Mouse (Mus musculus): ENCODE data around the gene Urah. TPM values are rescaled to one million over a fixed set of nuclear protein-coding genes. Genes with fewer than 3 reads are reported as not detected.

The Urah gene
- polyA plus RNA-seq (2015; fragmentation: Nextera tagmentation; extraction: Ambion mirVana), result 1.0 and 1.1 TPM in 2 replicates

DNA sequence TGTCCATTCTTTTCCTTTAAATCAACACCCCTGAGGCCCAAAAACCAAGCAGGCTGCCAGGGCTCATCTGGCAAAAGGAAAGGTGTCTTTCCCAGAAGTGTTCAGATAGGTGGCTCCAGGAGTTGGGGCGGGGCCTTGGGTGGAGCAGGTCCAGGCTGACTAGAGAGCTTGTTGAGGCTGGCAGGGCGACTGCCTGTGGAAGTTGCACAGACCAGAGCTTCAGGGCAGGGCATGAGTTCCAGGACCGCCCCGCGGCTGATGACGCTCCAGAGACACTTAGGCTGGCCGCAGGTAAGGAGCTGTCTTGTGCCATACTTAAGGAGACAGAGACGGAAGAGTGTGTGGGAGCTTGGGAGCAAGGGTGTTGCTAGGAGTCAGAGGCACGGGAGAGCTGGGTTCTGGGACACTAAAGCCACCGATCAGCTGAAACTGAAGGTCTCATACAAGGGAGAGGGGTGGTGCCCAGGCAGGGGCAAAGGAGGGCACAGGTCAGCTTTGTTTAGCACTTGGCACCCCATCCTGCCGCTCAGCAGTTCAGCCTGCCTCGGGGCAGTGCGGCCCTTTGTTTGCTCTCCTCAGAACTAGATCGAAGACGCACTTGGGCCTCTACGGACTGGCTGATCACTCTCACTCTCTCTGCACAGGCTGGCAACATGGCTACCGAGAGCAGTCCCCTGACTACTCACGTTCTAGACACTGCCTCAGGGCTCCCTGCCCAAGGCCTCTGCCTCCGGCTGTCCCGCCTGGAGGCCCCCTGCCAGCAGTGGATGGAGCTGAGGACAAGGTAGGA, at the start of gene Urah:
Urah (plus strand) TSS at position 51 of the 790 bp plus-strand sequence.
- Histone ChIP-seq H3K9me3 (replicated peaks; ENCODE audit: control insufficient read depth, low read length) (no peaks in the 10 kb centered on the region), H3K27me3 (ENCODE audit: control insufficient read depth, insufficient read depth, low read length) (peaks cover 12% of the 10 kb centered on the region), H3K9ac (ENCODE audit: low read length) (no peak within 1 kb of the TSS), H3K36me3 (ENCODE audit: control insufficient read depth, insufficient read depth) (no peaks in the 10 kb centered on the region), H3K4me2 (ENCODE audit: low read depth, low read length) (no peak within 1 kb of the TSS), H3K4me1 (ENCODE audit: control insufficient read depth, insufficient read depth, low read length) (no peaks in the 10 kb centered on the region), H3K27ac (ENCODE audit: low read length) (no peak within 1 kb of the TSS), H3K4me3 (ENCODE audit: low read length) (no peak within 1 kb of the TSS)
- WGBS, result 41% methylated on average over 20 of the region's 20 CpGs
- no peak for ATAC-seq (replicated peaks; ENCODE audit: extremely low read depth, insufficient read depth, low FRiP score)

DNA sequence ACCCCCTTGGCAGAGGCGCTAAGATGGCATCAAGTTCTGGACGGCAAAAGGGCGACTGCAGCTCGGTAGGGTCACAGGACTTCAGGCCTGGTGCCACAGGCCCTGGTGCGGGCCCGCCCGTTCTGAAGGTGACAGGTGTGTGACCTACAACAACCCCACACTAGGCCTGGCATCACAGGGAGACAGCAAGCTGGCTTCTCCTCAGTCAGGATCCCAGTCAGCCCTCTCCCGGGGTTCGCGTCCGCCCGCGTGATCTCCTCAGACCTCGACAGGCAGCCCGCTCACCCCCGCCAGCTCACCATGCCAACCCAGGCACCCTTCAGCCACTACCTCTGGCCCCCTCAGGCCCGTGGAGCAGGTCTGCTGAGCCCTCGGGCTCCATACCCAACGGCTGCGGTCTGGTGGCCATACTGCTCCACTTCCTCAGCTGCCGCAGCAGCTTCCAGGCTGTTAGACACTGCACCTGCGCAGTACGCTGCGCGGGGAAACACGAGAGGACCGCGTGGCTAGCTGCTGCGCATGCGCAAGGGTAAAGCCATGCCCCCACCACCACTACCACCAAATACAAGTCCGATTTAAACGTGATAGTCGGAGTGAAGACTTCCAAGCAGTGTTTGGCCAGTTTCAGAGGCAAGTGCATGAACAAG, 47.3 kb upstream of the Urah start, which contains the start of gene Syce1:
Syce1 (minus strand) TSS at position 447 of the 647 bp plus-strand sequence.
- H3K9ac ChIP-seq (ENCODE audit: low read length), result no peak within 1 kb of the TSS
- no peaks in the 10 kb centered on the region for H3K4me1 ChIP-seq (ENCODE audit: control insufficient read depth, insufficient read depth, low read length)
- no peaks in the 10 kb centered on the region for H3K27me3 ChIP-seq (ENCODE audit: control insufficient read depth, insufficient read depth, low read length)
- H3K4me2 ChIP-seq (ENCODE audit: low read depth, low read length), result no peak within 1 kb of the TSS
- H3K27ac ChIP-seq (ENCODE audit: low read length), result no peak within 1 kb of the TSS
- no peaks in the 10 kb centered on the region for H3K36me3 ChIP-seq (ENCODE audit: control insufficient read depth, insufficient read depth)
- 0 out of 2 replicates have a peak, but pooled peaks cover 2% of the 10 kb centered on the region for H3K9me3 ChIP-seq (replicated peaks; ENCODE audit: control insufficient read depth, low read length)
- WGBS, result 72% methylated on average over 33 of the region's 33 CpGs
- no peak for ATAC-seq (replicated peaks; ENCODE audit: extremely low read depth, insufficient read depth, low FRiP score)
- no peak within 1 kb of the TSS for H3K4me3 ChIP-seq (ENCODE audit: low read length)

DNA sequence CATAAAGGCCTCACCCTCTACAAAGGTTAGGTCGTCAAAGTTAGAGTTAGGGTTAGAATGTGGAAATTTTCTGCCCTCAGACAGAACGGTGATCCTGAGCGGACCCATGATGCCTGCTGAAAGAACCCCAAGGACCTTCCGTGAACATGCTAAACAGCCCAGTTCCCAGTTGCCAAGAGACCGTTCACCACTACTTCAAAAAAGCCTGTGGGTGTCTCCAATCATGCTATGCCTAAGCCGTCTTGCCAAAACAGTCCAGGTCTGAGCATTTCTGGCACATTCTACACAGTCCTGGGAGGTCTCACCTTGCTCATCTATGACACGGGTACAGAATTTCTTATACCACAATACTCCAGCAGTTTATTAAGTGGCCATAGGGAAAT, 46.8 kb upstream of the Urah start:
- H3K4me2 ChIP-seq (ENCODE audit: low read depth, low read length), result no peak overlapping the region
- 77% methylated on average over 7 of the region's 7 CpGs for WGBS

GRCm38 (mm10) chr7:140793541-140793940, 41.3 kb upstream of the Urah start:
- Histone ChIP-seq H3K4me2 (ENCODE audit: low read depth, low read length) (no peak overlapping the region), H3K27me3 (ENCODE audit: control insufficient read depth, insufficient read depth, low read length) (no peaks in the 10 kb centered on the region), H3K4me1 (ENCODE audit: control insufficient read depth, insufficient read depth, low read length) (no peaks in the 10 kb centered on the region), H3K27ac (ENCODE audit: low read length) (no peak overlapping the region), H3K36me3 (ENCODE audit: control insufficient read depth, insufficient read depth) (no peaks in the 10 kb centered on the region), H3K4me3 (ENCODE audit: low read length) (no peak overlapping the region), H3K9me3 (replicated peaks; ENCODE audit: control insufficient read depth, low read length) (0 out of 2 replicates have a peak, but pooled peaks cover 2% of the 10 kb centered on the region), H3K9ac (ENCODE audit: low read length) (no peak overlapping the region)
- no peak for ATAC-seq (replicated peaks; ENCODE audit: extremely low read depth, insufficient read depth, low FRiP score)
- 50% methylated on average over 4 of the region's 4 CpGs for WGBS

More for the DNA sequence above, 46.8 kb upstream of the Urah start:
- Histone ChIP-seq H3K27me3 (ENCODE audit: control insufficient read depth, insufficient read depth, low read length) (no peaks in the 10 kb centered on the region), H3K36me3 (ENCODE audit: control insufficient read depth, insufficient read depth) (no peaks in the 10 kb centered on the region), H3K27ac (ENCODE audit: low read length) (no peak overlapping the region), H3K9ac (ENCODE audit: low read length) (no peak overlapping the region), H3K9me3 (replicated peaks; ENCODE audit: control insufficient read depth, low read length) (0 out of 2 replicates have a peak, but pooled peaks cover 2% of the 10 kb centered on the region), H3K4me1 (ENCODE audit: control insufficient read depth, insufficient read depth, low read length) (no peaks in the 10 kb centered on the region), H3K4me3 (ENCODE audit: low read length) (no peak overlapping the region)
- ATAC-seq (replicated peaks; ENCODE audit: extremely low read depth, insufficient read depth, low FRiP score), result no peak

DNA sequence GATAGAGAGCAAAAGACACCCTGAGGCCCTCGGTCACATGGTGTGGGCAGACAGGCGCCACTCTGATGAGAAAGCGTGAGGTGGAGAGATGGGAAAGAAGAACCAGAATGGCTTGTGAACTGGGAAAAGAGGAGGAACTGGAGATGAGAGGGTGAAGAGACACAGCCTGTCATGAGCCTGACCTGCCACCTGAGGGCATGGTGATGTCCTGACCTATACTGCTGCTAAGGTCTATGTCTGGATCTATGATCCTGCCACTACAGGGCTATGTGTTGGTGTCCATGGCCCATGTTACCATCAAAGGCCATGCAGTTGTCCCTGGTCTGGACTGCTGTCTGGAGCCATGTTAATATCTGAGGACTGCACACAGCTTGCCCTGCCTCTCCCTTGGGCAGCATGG, 37.2 kb upstream of the Urah start:
- no peaks in the 10 kb centered on the region for H3K4me1 ChIP-seq (ENCODE audit: control insufficient read depth, insufficient read depth, low read length)
- no peaks in the 10 kb centered on the region for H3K36me3 ChIP-seq (ENCODE audit: control insufficient read depth, insufficient read depth)
- H3K4me3 ChIP-seq (ENCODE audit: low read length), result no peak overlapping the region
- ATAC-seq (replicated peaks; ENCODE audit: extremely low read depth, insufficient read depth, low FRiP score), result no peak
- H3K9ac ChIP-seq (ENCODE audit: low read length), result no peak overlapping the region
- H3K9me3 ChIP-seq (replicated peaks; ENCODE audit: control insufficient read depth, low read length), result no peaks in the 10 kb centered on the region
- whole genome bisulfite sequencing, result 77% methylated on average over 3 of the region's 3 CpGs
- H3K27me3 ChIP-seq (ENCODE audit: control insufficient read depth, insufficient read depth, low read length), result no peaks in the 10 kb centered on the region
- no peak overlapping the region for H3K4me2 ChIP-seq (ENCODE audit: low read depth, low read length)
- H3K27ac ChIP-seq (ENCODE audit: low read length), result no peak overlapping the region

DNA sequence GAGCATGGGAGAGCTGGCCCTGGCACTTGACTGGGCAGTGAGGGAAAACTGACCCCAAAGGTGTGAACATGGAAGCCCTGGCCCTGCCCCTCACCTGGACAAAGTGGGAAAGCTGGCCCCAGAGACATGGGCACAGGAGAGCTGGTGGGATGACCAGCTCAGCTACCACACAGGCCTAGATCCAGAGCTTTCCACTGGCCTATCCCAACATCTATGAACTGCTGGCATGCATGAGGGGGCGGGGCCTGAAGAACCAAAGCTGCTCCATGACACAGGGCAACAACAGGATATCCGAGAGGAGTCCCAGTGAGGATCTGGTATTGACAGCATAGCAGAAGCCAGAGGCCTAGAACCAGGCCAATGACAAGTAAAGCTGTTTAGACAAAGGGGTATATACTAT, 36.6 kb upstream of the Urah start:
- H3K4me1 ChIP-seq (ENCODE audit: control insufficient read depth, insufficient read depth, low read length), result no peaks in the 10 kb centered on the region
- H3K27ac ChIP-seq (ENCODE audit: low read length), result no peak overlapping the region
- 52% methylated on average over 2 of the region's 2 CpGs for WGBS
- no peaks in the 10 kb centered on the region for H3K36me3 ChIP-seq (ENCODE audit: control insufficient read depth, insufficient read depth)
- H3K27me3 ChIP-seq (ENCODE audit: control insufficient read depth, insufficient read depth, low read length), result no peaks in the 10 kb centered on the region
- H3K9ac ChIP-seq (ENCODE audit: low read length), result no peak overlapping the region
- H3K4me2 ChIP-seq (ENCODE audit: low read depth, low read length), result no peak overlapping the region
- H3K9me3 ChIP-seq (replicated peaks; ENCODE audit: control insufficient read depth, low read length), result no peaks in the 10 kb centered on the region
- ATAC-seq (replicated peaks; ENCODE audit: extremely low read depth, insufficient read depth, low FRiP score), result no peak
- no peak overlapping the region for H3K4me3 ChIP-seq (ENCODE audit: low read length)

GRCm38 (mm10) chr7:140802629-140803028, 32.2 kb upstream of the Urah start:
- no peaks in the 10 kb centered on the region for H3K27me3 ChIP-seq (ENCODE audit: control insufficient read depth, insufficient read depth, low read length)
- no peak overlapping the region for H3K27ac ChIP-seq (ENCODE audit: low read length)
- no peak overlapping the region for H3K4me2 ChIP-seq (ENCODE audit: low read depth, low read length)
- H3K36me3 ChIP-seq (ENCODE audit: control insufficient read depth, insufficient read depth), result no peaks in the 10 kb centered on the region
- no peak overlapping the region for H3K9ac ChIP-seq (ENCODE audit: low read length)
- WGBS, result 71% methylated on average over 6 of the region's 6 CpGs
- H3K4me1 ChIP-seq (ENCODE audit: control insufficient read depth, insufficient read depth, low read length), result no peaks in the 10 kb centered on the region
- no peak for ATAC-seq (replicated peaks; ENCODE audit: extremely low read depth, insufficient read depth, low FRiP score)
- H3K4me3 ChIP-seq (ENCODE audit: low read length), result no peak overlapping the region
- H3K9me3 ChIP-seq (replicated peaks; ENCODE audit: control insufficient read depth, low read length), result no peaks in the 10 kb centered on the region

DNA sequence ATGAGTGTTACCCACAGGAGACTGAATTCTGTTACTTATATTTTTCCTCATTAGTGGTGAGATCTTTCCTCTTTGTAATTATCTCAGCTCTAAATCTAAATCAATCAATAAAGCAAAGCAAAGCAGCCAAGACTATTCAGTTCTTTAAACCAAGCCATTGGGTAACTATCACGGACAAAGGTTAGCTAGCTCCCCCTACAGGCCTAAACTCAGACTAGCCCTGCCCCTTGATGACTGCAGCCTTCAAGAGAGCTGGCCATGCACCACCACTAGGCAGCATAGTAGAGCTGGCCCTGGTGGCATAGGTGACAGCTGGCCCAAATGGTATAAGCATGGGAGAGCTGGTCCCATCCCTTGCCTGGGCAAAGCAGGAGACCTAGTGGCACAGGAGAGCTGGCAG, 29.1 kb upstream of the Urah start:
- ATAC-seq (replicated peaks; ENCODE audit: extremely low read depth, insufficient read depth, low FRiP score), result no peak
- 20% methylated on average over 1 of the region's 1 CpGs for WGBS
- Histone ChIP-seq H3K27me3 (ENCODE audit: control insufficient read depth, insufficient read depth, low read length) (no peaks in the 10 kb centered on the region), H3K9ac (ENCODE audit: low read length) (no peak overlapping the region), H3K27ac (ENCODE audit: low read length) (no peak overlapping the region), H3K9me3 (replicated peaks; ENCODE audit: control insufficient read depth, low read length) (no peaks in the 10 kb centered on the region), H3K4me3 (ENCODE audit: low read length) (no peak overlapping the region), H3K4me1 (ENCODE audit: control insufficient read depth, insufficient read depth, low read length) (no peaks in the 10 kb centered on the region), H3K4me2 (ENCODE audit: low read depth, low read length) (no peak overlapping the region), H3K36me3 (ENCODE audit: control insufficient read depth, insufficient read depth) (0 out of 2 replicates have a peak, but pooled peaks cover 3% of the 10 kb centered on the region)

DNA sequence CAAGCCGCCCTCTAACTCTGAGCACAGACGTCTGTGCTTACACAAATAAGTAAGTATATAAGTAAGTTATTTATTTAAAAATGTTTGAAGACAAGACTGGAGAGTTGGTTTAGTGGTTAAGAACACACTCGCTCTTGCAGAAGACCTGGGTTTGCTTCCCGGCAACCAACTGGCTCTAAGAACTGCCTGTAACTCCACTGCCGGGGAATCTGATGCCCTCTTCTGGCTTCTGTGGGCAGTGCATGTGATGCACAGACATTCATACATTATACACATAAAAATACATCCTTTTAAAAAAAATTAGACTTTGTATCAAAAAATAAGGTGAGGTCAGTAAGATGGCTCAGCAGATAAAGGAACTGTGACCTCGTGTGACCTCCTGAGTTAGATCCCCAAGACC, 24.3 kb upstream of the Urah start:
- Histone ChIP-seq H3K4me2 (ENCODE audit: low read depth, low read length) (no peak overlapping the region), H3K9ac (ENCODE audit: low read length) (no peak overlapping the region), H3K9me3 (replicated peaks; ENCODE audit: control insufficient read depth, low read length) (no peaks in the 10 kb centered on the region), H3K36me3 (ENCODE audit: control insufficient read depth, insufficient read depth) (peaks cover 7% of the 10 kb centered on the region; the same call in 1 of the 2 replicates), H3K4me3 (ENCODE audit: low read length) (no peak overlapping the region), H3K4me1 (ENCODE audit: control insufficient read depth, insufficient read depth, low read length) (no peaks in the 10 kb centered on the region), H3K27me3 (ENCODE audit: control insufficient read depth, insufficient read depth, low read length) (no peaks in the 10 kb centered on the region), H3K27ac (ENCODE audit: low read length) (no peak overlapping the region)
- ATAC-seq (replicated peaks; ENCODE audit: extremely low read depth, insufficient read depth, low FRiP score), result no peak
- WGBS, result 88% methylated on average over 6 of the region's 6 CpGs
